Mouse (Mus musculus): ENCODE measurements around the gene 2410015M20Rik. TPM values are rescaled to one million over a fixed set of nuclear protein-coding genes. Genes with fewer than 3 reads are reported as not detected.
"Not testable (repeated sequence)": the region's sequence is repeated elsewhere in the genome, so short reads cannot be mapped to it uniquely, and the experiment has no call there.

The 2410015M20Rik gene
- 192 and 202 TPM in 2 replicates for polyA plus RNA-seq (2016; fragmentation: Nextera tagmentation; extraction: Ambion mirVana)

GRCm38 (mm10) chr17:56609452-56610171 lies at the start of gene 2410015M20Rik:
TSS of gene 2410015M20Rik (minus strand) at chr17:56609771.
- Histone ChIP-seq H3K9ac (peak within 1 kb of the TSS; percentile 72), H3K4me2 (replicated peaks) (peak within 1 kb of the TSS; percentile 85), H3K27ac (0 out of 2 replicates have a peak within 1 kb of the TSS, but pooled peaks have one; percentile 53), H3K9me3 (no peaks in the 10 kb centered on the region), H3K27me3 (replicated peaks) (no peaks in the 10 kb centered on the region), H3K4me1 (peaks cover 24% of the 10 kb centered on the region), H3K4me3 (peak within 1 kb of the TSS; percentile 67), H3K36me3 (peaks cover 34% of the 10 kb centered on the region)
- peak; percentile 85 for ATAC-seq (ENCODE audit: low FRiP score, low read depth)
- under 1% methylated on average over 44 of the region's 44 CpGs for WGBS

- H3K9me3 ChIP-seq: no peaks in the 10 kb centered on the region
- WGBS: 87% methylated on average over 6 of the region's 6 CpGs
- no peaks in the 10 kb centered on the region for H3K36me3 ChIP-seq
- no peaks in the 10 kb centered on the region for H3K4me1 ChIP-seq
- H3K27me3 ChIP-seq (replicated peaks): no peaks in the 10 kb centered on the region
- no peak overlapping the region for H3K4me2 ChIP-seq (replicated peaks)
- no peak overlapping the region for H3K9ac ChIP-seq
- ATAC-seq (ENCODE audit: low FRiP score, low read depth): no peak
- H3K4me3 ChIP-seq: no peak overlapping the region
- H3K27ac ChIP-seq: no peak overlapping the region
Measured at GRCm38 (mm10) chr17:56656171-56656570, 46.6 kb upstream of the 2410015M20Rik start.

- 83% methylated on average over 3 of the region's 3 CpGs for WGBS
- no peak overlapping the region for H3K4me3 ChIP-seq
- no peaks in the 10 kb centered on the region for H3K4me1 ChIP-seq
- H3K27me3 ChIP-seq (replicated peaks): no peaks in the 10 kb centered on the region
- no peaks in the 10 kb centered on the region for H3K9me3 ChIP-seq
- H3K4me2 ChIP-seq (replicated peaks): no peak overlapping the region
- ATAC-seq (ENCODE audit: low FRiP score, low read depth): no peak
- H3K36me3 ChIP-seq: no peaks in the 10 kb centered on the region
- no peak overlapping the region for H3K27ac ChIP-seq
- H3K9ac ChIP-seq: no peak overlapping the region
Measured at GRCm38 (mm10) chr17:56655311-56655710, 45.7 kb upstream of the 2410015M20Rik start.

GRCm38 (mm10) chr17:56654771-56655170 lies 45.2 kb upstream of the 2410015M20Rik start:
- H3K4me2 ChIP-seq (replicated peaks): no peak overlapping the region
- H3K27ac ChIP-seq: no peak overlapping the region
- H3K27me3 ChIP-seq (replicated peaks): no peaks in the 10 kb centered on the region
- no peak overlapping the region for H3K4me3 ChIP-seq
- no peaks in the 10 kb centered on the region for H3K4me1 ChIP-seq
- ATAC-seq (ENCODE audit: low FRiP score, low read depth): no peak
- H3K9me3 ChIP-seq: no peaks in the 10 kb centered on the region
- H3K36me3 ChIP-seq: no peaks in the 10 kb centered on the region
- WGBS: 85% methylated on average over 2 of the region's 2 CpGs
- H3K9ac ChIP-seq: no peak overlapping the region

- ATAC-seq (ENCODE audit: low FRiP score, low read depth): no peak
- H3K4me2 ChIP-seq (replicated peaks): no peak overlapping the region
- 32% methylated on average over 10 of the region's 10 CpGs for WGBS
- no peaks in the 10 kb centered on the region for H3K27me3 ChIP-seq (replicated peaks)
- H3K4me1 ChIP-seq: no peaks in the 10 kb centered on the region
- no peaks in the 10 kb centered on the region for H3K9me3 ChIP-seq
- no peak overlapping the region for H3K27ac ChIP-seq
- no peak overlapping the region for H3K9ac ChIP-seq
- no peak overlapping the region for H3K4me3 ChIP-seq
- no peaks in the 10 kb centered on the region for H3K36me3 ChIP-seq
Measured at GRCm38 (mm10) chr17:56651801-56652200, 42.2 kb upstream of the 2410015M20Rik start.

GRCm38 (mm10) chr17:56647546-56647945 lies 38.0 kb upstream of the 2410015M20Rik start:
- H3K4me1 ChIP-seq: no peaks in the 10 kb centered on the region
- ATAC-seq (ENCODE audit: low FRiP score, low read depth): no peak
- no peaks in the 10 kb centered on the region for H3K27me3 ChIP-seq (replicated peaks)
- WGBS: 78% methylated on average over 10 of the region's 13 CpGs
- H3K9ac ChIP-seq: no peak overlapping the region
- no peaks in the 10 kb centered on the region for H3K9me3 ChIP-seq
- H3K4me3 ChIP-seq: no peak overlapping the region
- H3K36me3 ChIP-seq: no peaks in the 10 kb centered on the region
- no peak overlapping the region for H3K4me2 ChIP-seq (replicated peaks)
- no peak overlapping the region for H3K27ac ChIP-seq

- no peak overlapping the region for H3K27ac ChIP-seq
- no peaks in the 10 kb centered on the region for H3K27me3 ChIP-seq (replicated peaks)
- no peaks in the 10 kb centered on the region for H3K4me1 ChIP-seq
- no peak for ATAC-seq (ENCODE audit: low FRiP score, low read depth)
- no peak overlapping the region for H3K4me2 ChIP-seq (replicated peaks)
- H3K9ac ChIP-seq: no peak overlapping the region
- WGBS: 83% methylated on average over 4 of the region's 4 CpGs
- no peaks in the 10 kb centered on the region for H3K36me3 ChIP-seq
- no peaks in the 10 kb centered on the region for H3K9me3 ChIP-seq
- H3K4me3 ChIP-seq: no peak overlapping the region
Measured at GRCm38 (mm10) chr17:56643237-56643636, 33.7 kb upstream of the 2410015M20Rik start.

- no peaks in the 10 kb centered on the region for H3K27me3 ChIP-seq (replicated peaks)
- WGBS: 81% methylated on average over 6 of the region's 6 CpGs
- no peak overlapping the region for H3K4me2 ChIP-seq (replicated peaks)
- no peaks in the 10 kb centered on the region for H3K4me1 ChIP-seq
- no peak overlapping the region for H3K27ac ChIP-seq
- no peak for ATAC-seq (ENCODE audit: low FRiP score, low read depth)
- no peak overlapping the region for H3K4me3 ChIP-seq
- H3K9ac ChIP-seq: no peak overlapping the region
- H3K36me3 ChIP-seq: no peaks in the 10 kb centered on the region
- no peaks in the 10 kb centered on the region for H3K9me3 ChIP-seq
Measured at GRCm38 (mm10) chr17:56634023-56634422, 24.5 kb upstream of the 2410015M20Rik start.

- WGBS: 56% methylated on average over 4 of the region's 4 CpGs
- no peaks in the 10 kb centered on the region for H3K27me3 ChIP-seq (replicated peaks)
- no peak overlapping the region for H3K9ac ChIP-seq
- ATAC-seq (ENCODE audit: low FRiP score, low read depth): no peak
- no peaks in the 10 kb centered on the region for H3K9me3 ChIP-seq
- H3K4me1 ChIP-seq: peaks cover 11% of the 10 kb centered on the region
- no peak overlapping the region for H3K4me2 ChIP-seq (replicated peaks)
- H3K4me3 ChIP-seq: no peak overlapping the region
- no peak overlapping the region for H3K27ac ChIP-seq
- no peaks in the 10 kb centered on the region for H3K36me3 ChIP-seq
Measured at GRCm38 (mm10) chr17:56631807-56632206, 22.2 kb upstream of the 2410015M20Rik start.

GRCm38 (mm10) chr17:56629800-56630781 lies 20.5 kb upstream of the 2410015M20Rik start:
- not testable (repeated sequence) for H3K36me3 ChIP-seq; H3K9me3 ChIP-seq; ATAC-seq (ENCODE audit: low FRiP score, low read depth); H3K27me3 ChIP-seq (replicated peaks); H3K4me3 ChIP-seq; H3K9ac ChIP-seq; H3K27ac ChIP-seq; H3K4me2 ChIP-seq (replicated peaks)
- H3K4me1 ChIP-seq: peaks cover 23% of the 10 kb centered on the region
- 89% methylated on average over 27 of the region's 27 CpGs for WGBS

- Histone ChIP-seq H3K4me3 (peak within 1 kb of the TSS; percentile 98), H3K27me3 (replicated peaks) (no peaks in the 10 kb centered on the region), H3K36me3 (peaks cover 8% of the 10 kb centered on the region), H3K9ac (peak within 1 kb of the TSS; percentile 8; the same call in 1 of the 2 replicates), H3K4me2 (replicated peaks) (peak within 1 kb of the TSS; percentile 95), H3K4me1 (peaks cover 23% of the 10 kb centered on the region), H3K9me3 (no peaks in the 10 kb centered on the region), H3K27ac (no peak within 1 kb of the TSS)
- 7% methylated on average over 26 of the region's 26 CpGs for WGBS
- peak; percentile 67 for ATAC-seq (ENCODE audit: low FRiP score, low read depth)
Measured at GRCm38 (mm10) chr17:56627530-56628277, 18.1 kb upstream of the 2410015M20Rik start, which contains the start of gene Catsperd. TSS of gene Catsperd (plus strand) at chr17:56628143.

All from neural tube, embryonic 12.5 days (tissue).